Mouse (Mus musculus): Measurements from ENCODE around the gene Tmem229b. TPM values are rescaled to one million over a fixed set of nuclear protein-coding genes. Genes with fewer than 3 reads are reported as not detected.

Gene Tmem229b
- total RNA-seq, 2 experiments from 2014 or later = 116 to 121 TPM

Other genes with a start within 250 kb of the Tmem229b start
- 100 to 1,000 TPM; 120 to 128 TPM for gene Atp6v1d, start 146.0 kb downstream of the Tmem229b start, total RNA-seq (2021)
- gene Eif2s1, start 145.8 kb downstream of the Tmem229b start, total RNA-seq (2021) = 10 to 100 TPM; 67.4 to 75.1 TPM
- under 1 TPM; 0.81 to 0.88 TPM for gene Plek2, start 100.7 kb downstream of the Tmem229b start, total RNA-seq (2021)
- gene Plekhh1, start 21.5 kb upstream of the Tmem229b start, total RNA-seq (2021) = 1 to 10 TPM; 3.3 to 3.5 TPM
- 1 to 10 TPM; 8.9 to 9.5 TPM for gene Pigh, start 82.0 kb upstream of the Tmem229b start, total RNA-seq (2021)
- gene Arg2, start 123.2 kb upstream of the Tmem229b start, total RNA-seq (2021) = 10 to 100 TPM; 13.6 to 14.0 TPM
- 100 to 1,000 TPM; 153 to 159 TPM for gene Vti1b, start 165.0 kb upstream of the Tmem229b start, total RNA-seq (2021)
- 10 to 100 TPM; 41.4 to 43.2 TPM for gene Rdh11, start 184.7 kb upstream of the Tmem229b start, total RNA-seq (2021)
- gene Rdh12, start 201.3 kb upstream of the Tmem229b start, total RNA-seq (2021) = 1 to 10 TPM in 1 of 2 experiments, under 1 TPM in 1; 0.84 to 1.3 TPM